Mouse (Mus musculus): ENCODE results near the gene Hhatl. TPM values are rescaled to one million over a fixed set of nuclear protein-coding genes. Genes with fewer than 3 reads are reported as not detected.

Gene Hhatl
- polyA plus RNA-seq, 1 experiment from 2014 or later, result 5.3 TPM

- 79% methylated on average over 10 of the region's 10 CpGs for WGBS
- Histone ChIP-seq H3K4me3 (no peak overlapping the region), H3K9me3 (replicated peaks) (no peaks in the 10 kb centered on the region), H3K4me1 (replicated peaks) (peaks cover 28% of the 10 kb centered on the region), H3K4me2 (no peak overlapping the region), H3K9ac (no peak overlapping the region), H3K27me3 (replicated peaks) (peaks cover 62% of the 10 kb centered on the region), H3K36me3 (no peaks in the 10 kb centered on the region), H3K27ac (ENCODE audit: poor library complexity, severe bottlenecking) (no peak overlapping the region)
- ATAC-seq (ENCODE audit: insufficient number of reproducible peaks, low FRiP score), result no peak
These were observed 16.4 kb downstream of the Hhatl start for GRCm38 (mm10) chr9:121775951-121776350.

- H3K36me3 ChIP-seq, result peaks cover 17% of the 10 kb centered on the region
- H3K9ac ChIP-seq, result no peak overlapping the region
- peaks cover 26% of the 10 kb centered on the region for H3K27me3 ChIP-seq (replicated peaks)
- peaks cover 14% of the 10 kb centered on the region for H3K4me1 ChIP-seq (replicated peaks)
- no peak for ATAC-seq (ENCODE audit: insufficient number of reproducible peaks, low FRiP score)
- 57% methylated on average over 5 of the region's 5 CpGs for WGBS
- H3K27ac ChIP-seq (ENCODE audit: poor library complexity, severe bottlenecking), result no peak overlapping the region
- H3K4me3 ChIP-seq, result no peak overlapping the region
- no peak overlapping the region for H3K4me2 ChIP-seq
- no peaks in the 10 kb centered on the region for H3K9me3 ChIP-seq (replicated peaks)
These were observed 19.9 kb downstream of the Hhatl start for GRCm38 (mm10) chr9:121772412-121772811.

- Histone ChIP-seq H3K9me3 (replicated peaks) (no peaks in the 10 kb centered on the region), H3K9ac (no peak overlapping the region), H3K27ac (ENCODE audit: poor library complexity, severe bottlenecking) (no peak overlapping the region), H3K27me3 (replicated peaks) (no peaks in the 10 kb centered on the region), H3K4me2 (no peak overlapping the region), H3K4me1 (replicated peaks) (peaks cover 19% of the 10 kb centered on the region), H3K36me3 (peaks cover 68% of the 10 kb centered on the region), H3K4me3 (no peak overlapping the region)
- 90% methylated on average over 16 of the region's 16 CpGs for WGBS
- no peak for ATAC-seq (ENCODE audit: insufficient number of reproducible peaks, low FRiP score)
These were observed 27.0 kb downstream of the Hhatl start for GRCm38 (mm10) chr9:121765166-121765855.

GRCm38 (mm10) chr9:121763716-121764115 lies 28.6 kb downstream of the Hhatl start:
- no peak for ATAC-seq (ENCODE audit: insufficient number of reproducible peaks, low FRiP score)
- Histone ChIP-seq H3K4me1 (replicated peaks) (peaks cover 21% of the 10 kb centered on the region), H3K27ac (ENCODE audit: poor library complexity, severe bottlenecking) (no peak overlapping the region), H3K4me2 (no peak overlapping the region), H3K4me3 (no peak overlapping the region), H3K9ac (no peak overlapping the region), H3K36me3 (peaks cover 64% of the 10 kb centered on the region), H3K27me3 (replicated peaks) (no peaks in the 10 kb centered on the region), H3K9me3 (replicated peaks) (no peaks in the 10 kb centered on the region)
- 87% methylated on average over 19 of the region's 19 CpGs for WGBS

- Histone ChIP-seq H3K9me3 (replicated peaks) (no peaks in the 10 kb centered on the region), H3K36me3 (peaks cover 54% of the 10 kb centered on the region), H3K27ac (ENCODE audit: poor library complexity, severe bottlenecking) (no peak overlapping the region), H3K4me3 (no peak overlapping the region), H3K4me1 (replicated peaks) (peaks cover 31% of the 10 kb centered on the region), H3K4me2 (no peak overlapping the region), H3K9ac (no peak overlapping the region), H3K27me3 (replicated peaks) (no peaks in the 10 kb centered on the region)
- WGBS, result 85% methylated on average over 25 of the region's 25 CpGs
- no peak for ATAC-seq (ENCODE audit: insufficient number of reproducible peaks, low FRiP score)
These were observed 29.5 kb downstream of the Hhatl start for GRCm38 (mm10) chr9:121762761-121763160.

GRCm38 (mm10) chr9:121762248-121762647 lies 30.1 kb downstream of the Hhatl start:
- Histone ChIP-seq H3K27ac (ENCODE audit: poor library complexity, severe bottlenecking) (no peak overlapping the region), H3K27me3 (replicated peaks) (no peaks in the 10 kb centered on the region), H3K4me1 (replicated peaks) (peaks cover 35% of the 10 kb centered on the region), H3K36me3 (peaks cover 49% of the 10 kb centered on the region), H3K9ac (peak overlapping the region; percentile 44; the same call in 1 of the 2 replicates), H3K4me2 (no peak overlapping the region), H3K9me3 (replicated peaks) (no peaks in the 10 kb centered on the region), H3K4me3 (no peak overlapping the region)
- ATAC-seq (ENCODE audit: insufficient number of reproducible peaks, low FRiP score), result no peak
- 81% methylated on average over 10 of the region's 10 CpGs for WGBS

- Histone ChIP-seq H3K36me3 (peaks cover 47% of the 10 kb centered on the region), H3K9me3 (replicated peaks) (no peaks in the 10 kb centered on the region), H3K4me1 (replicated peaks) (peaks cover 35% of the 10 kb centered on the region), H3K9ac (peak overlapping the region; percentile 44), H3K4me3 (no peak overlapping the region), H3K27me3 (replicated peaks) (no peaks in the 10 kb centered on the region), H3K4me2 (no peak overlapping the region), H3K27ac (ENCODE audit: poor library complexity, severe bottlenecking) (no peak overlapping the region)
- ATAC-seq (ENCODE audit: insufficient number of reproducible peaks, low FRiP score), result no peak
- 70% methylated on average over 8 of the region's 8 CpGs for WGBS
These were observed 30.5 kb downstream of the Hhatl start for GRCm38 (mm10) chr9:121761787-121762186.

- peaks cover 45% of the 10 kb centered on the region for H3K36me3 ChIP-seq
- H3K4me3 ChIP-seq, result peak overlapping the region; percentile 85
- peak overlapping the region; percentile 95; the same call in 1 of the 2 replicates for H3K27ac ChIP-seq (ENCODE audit: poor library complexity, severe bottlenecking)
- ATAC-seq (ENCODE audit: insufficient number of reproducible peaks, low FRiP score), result no peak
- no peaks in the 10 kb centered on the region for H3K27me3 ChIP-seq (replicated peaks)
- peaks cover 35% of the 10 kb centered on the region for H3K4me1 ChIP-seq (replicated peaks)
- H3K9me3 ChIP-seq (replicated peaks), result no peaks in the 10 kb centered on the region
- WGBS, result 63% methylated on average over 10 of the region's 10 CpGs
- H3K9ac ChIP-seq, result peak overlapping the region; percentile 94
- H3K4me2 ChIP-seq, result peak overlapping the region; percentile 85
These were observed 31.1 kb downstream of the Hhatl start for GRCm38 (mm10) chr9:121761091-121761665.

GRCm38 (mm10) chr9:121760271-121761090 lies 31.8 kb downstream of the Hhatl start:
- Histone ChIP-seq H3K9me3 (replicated peaks) (no peaks in the 10 kb centered on the region), H3K27me3 (replicated peaks) (no peaks in the 10 kb centered on the region), H3K4me3 (peak overlapping the region; percentile 85), H3K27ac (ENCODE audit: poor library complexity, severe bottlenecking) (peak overlapping the region; percentile 95), H3K4me1 (replicated peaks) (peaks cover 35% of the 10 kb centered on the region), H3K4me2 (peak overlapping the region; percentile 85), H3K9ac (peak overlapping the region; percentile 94), H3K36me3 (peaks cover 45% of the 10 kb centered on the region)
- 2% methylated on average over 40 of the region's 43 CpGs for WGBS
- ATAC-seq (ENCODE audit: insufficient number of reproducible peaks, low FRiP score), result peak; percentile 74

- WGBS, result 1% methylated on average over 94 of the region's 97 CpGs
- Histone ChIP-seq H3K9ac (peak within 1 kb of the TSS; percentile 94), H3K4me3 (peak within 1 kb of the TSS; percentile 85), H3K4me2 (peak within 1 kb of the TSS; percentile 85), H3K27ac (ENCODE audit: poor library complexity, severe bottlenecking) (peak within 1 kb of the TSS; percentile 95), H3K36me3 (peaks cover 44% of the 10 kb centered on the region), H3K9me3 (replicated peaks) (no peaks in the 10 kb centered on the region), H3K4me1 (replicated peaks) (peaks cover 35% of the 10 kb centered on the region), H3K27me3 (replicated peaks) (no peaks in the 10 kb centered on the region)
- peak; percentile 78 for ATAC-seq (ENCODE audit: insufficient number of reproducible peaks, low FRiP score)
These were observed 32.9 kb downstream of the Hhatl start, which contains the start of gene Zfp651 for GRCm38 (mm10) chr9:121759091-121760081. Zfp651 (plus strand) TSS chr9:121759330.

All from heart, embryonic 12.5 days (tissue).